Mouse (Mus musculus): ENCODE measurements at regions not wholly inside any gene's neighbourhood (a gene's known extent, or its start where the extent isn't known, plus 50 kb on each side); places are given as distances from the start of the nearest gene placed in this dataset.
"Not testable (repeated sequence)": the region's sequence is repeated elsewhere in the genome, so short reads cannot be mapped to it uniquely, and the experiment has no call there.

GRCm38 (mm10) chr8:34274796-34275195 lies 163.3 kb upstream of the Gm10131 start:
- not testable (repeated sequence) for TF ChIP-seq POLR2A (IDR thresholded peaks at IDR 0.05; ENCODE audit: borderline replicate concordance, low read depth, low read length); CTCF (IDR thresholded peaks at IDR 0.05; ENCODE audit: low read depth, low read length)
